Mouse (Mus musculus) midbrain, embryonic 13.5 days (tissue): Measurements from ENCODE around the gene Adgrg1. TPM values are rescaled to one million over a fixed set of nuclear protein-coding genes. Genes with fewer than 3 reads are reported as not detected.

ENCODE experiments used
- ATAC-seq: fragments of 200-750 bp; cut with Nextera tagmentation; 2 replicates; pipeline ENCODE4 v1.8.0; 2017; ENCODE audit warnings: mild to moderate bottlenecking, moderate TSS enrichment, moderate library complexity
- H3K27ac ChIP-seq: fragments of 300-500 bp; sonication (generic); 2 replicates; pipeline ENCODE4 v1.5.1; 2015; ENCODE audit warnings: inconsistent platforms, mild to moderate bottlenecking, moderate library complexity
- H3K27me3 ChIP-seq: fragments of 300-500 bp; sonication (generic); 2 replicates; pipeline ENCODE4 v1.6.1; 2015; ENCODE audit warnings: mild to moderate bottlenecking, inconsistent platforms
- H3K36me3 ChIP-seq: fragments of 300-500 bp; sonication (generic); 2 replicates; pipeline ENCODE4 v1.6.1; 2015; ENCODE audit warnings: mild to moderate bottlenecking, inconsistent platforms
- H3K4me1 ChIP-seq: fragments of 300-500 bp; sonication (generic); replicated peaks from 2 replicates; pipeline ENCODE4 v1.6.1; 2015; ENCODE audit warnings: inconsistent platforms
- H3K4me2 ChIP-seq: fragments of 300-500 bp; sonication (generic); replicated peaks from 2 replicates; pipeline ENCODE4 v1.6.1; 2015; ENCODE audit warnings: moderate library complexity, mild to moderate bottlenecking, inconsistent platforms
- H3K4me3 ChIP-seq: fragments of 300-500 bp; sonication (generic); replicated peaks from 2 replicates; pipeline ENCODE4 v1.5.1; 2015; ENCODE audit warnings: mild to moderate bottlenecking, inconsistent platforms
- H3K9ac ChIP-seq: fragments of 300-500 bp; sonication (generic); replicated peaks from 2 replicates; pipeline ENCODE4 v1.6.1; 2015; ENCODE audit warnings: mild to moderate bottlenecking, inconsistent platforms
- H3K9me3 ChIP-seq: fragments of 300-500 bp; sonication (generic); 2 replicates; pipeline ENCODE4 v1.6.1; 2016; ENCODE audit warnings: mild to moderate bottlenecking, inconsistent platforms
- whole genome bisulfite sequencing: fragments of 180-500 bp; shearing (Covaris S2); methylation state at CpG from one replicate; pipeline ENCODE4 v1.1.7; 2015; 5-methylcytosine and 5-hydroxymethylcytosine counted together
- polyA plus RNA-seq: library from polyadenylated mRNA; unstranded; fragments of >200 nt; fragmentation: Nextera tagmentation; extraction: Ambion mirVana; gene quantifications from 2 replicates; pipeline ENCODE4 v1.2.1, GENCODE M21; 2015

Adgrg1 gene
- polyA plus RNA-seq, 1 experiment from 2014 or later, result 212 TPM

DNA sequence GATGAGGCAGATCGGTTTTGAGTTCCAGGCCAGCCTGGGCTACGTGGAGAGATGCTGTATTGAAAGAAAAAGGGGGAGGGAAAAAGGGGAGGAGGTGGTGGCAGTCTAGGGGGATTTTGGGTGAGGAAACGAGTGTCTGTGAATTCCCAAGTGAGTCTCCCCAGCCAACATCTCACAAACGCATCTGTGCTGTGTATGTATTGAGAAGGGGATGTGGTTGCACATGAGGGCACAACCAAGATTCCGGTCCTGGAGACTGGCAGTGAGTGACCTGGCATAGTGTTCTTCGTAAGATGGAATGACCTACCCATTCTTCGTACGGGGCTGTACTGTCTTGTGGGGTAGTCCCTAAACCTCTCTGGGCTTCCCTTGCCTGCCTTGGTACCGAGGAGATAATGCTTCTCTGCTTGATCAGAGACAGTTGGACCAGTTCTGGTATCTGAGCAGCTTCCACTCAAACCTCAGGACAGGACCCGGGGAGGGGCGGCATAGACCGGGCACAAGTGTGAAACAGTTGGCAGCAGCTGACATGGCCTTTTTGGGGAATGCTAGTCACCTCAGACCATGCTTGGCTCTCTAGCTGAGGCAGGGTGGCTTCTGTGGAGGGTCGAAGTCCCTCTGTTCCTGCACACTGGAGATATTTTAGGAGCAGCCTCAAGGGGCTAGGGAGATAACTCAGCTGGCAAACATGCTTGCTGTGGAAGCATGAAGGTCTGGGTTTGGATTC lies 4.2 kb downstream of the Adgrg1 start:
- Histone ChIP-seq H3K4me3 (no peak overlapping the region), H3K9ac (no peak overlapping the region), H3K27ac (peak overlapping the region; percentile 35), H3K36me3 (no peaks in the 10 kb centered on the region), H3K27me3 (peaks cover 7% of the 10 kb centered on the region; the same call in 1 of the 2 replicates), H3K9me3 (no peaks in the 10 kb centered on the region), H3K4me2 (no peak overlapping the region), H3K4me1 (peaks cover 56% of the 10 kb centered on the region)
- WGBS, result 73% methylated on average over 13 of the region's 13 CpGs
- no peak for ATAC-seq

DNA sequence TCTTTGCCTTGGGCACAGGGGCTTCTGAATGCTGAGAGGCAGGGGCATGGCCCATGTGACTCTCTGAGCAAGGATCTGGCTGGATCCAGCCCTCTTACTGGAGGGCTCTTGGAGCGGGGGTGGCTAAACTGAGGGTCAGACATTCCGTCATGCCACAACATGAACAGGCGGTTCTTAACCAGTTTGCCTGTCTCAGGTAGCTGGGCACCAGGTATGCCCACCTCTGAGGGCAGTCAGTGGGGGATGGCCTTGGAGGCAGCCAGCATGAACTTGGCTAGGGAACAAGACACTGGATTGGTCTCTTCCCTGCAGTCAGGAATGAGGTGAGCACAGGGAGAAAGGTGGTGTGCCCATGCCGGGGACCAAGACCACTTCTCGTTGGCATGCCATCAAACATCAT lies 5.6 kb downstream of the Adgrg1 start:
- WGBS, result 95% methylated on average over 5 of the region's 5 CpGs
- no peak overlapping the region for H3K4me3 ChIP-seq
- no peak overlapping the region for H3K9ac ChIP-seq
- no peak overlapping the region for H3K27ac ChIP-seq
- no peak overlapping the region for H3K4me2 ChIP-seq
- no peaks in the 10 kb centered on the region for H3K36me3 ChIP-seq
- peaks cover 70% of the 10 kb centered on the region for H3K4me1 ChIP-seq
- peaks cover 7% of the 10 kb centered on the region; the same call in 1 of the 2 replicates for H3K27me3 ChIP-seq
- no peaks in the 10 kb centered on the region for H3K9me3 ChIP-seq
- no peak for ATAC-seq

DNA sequence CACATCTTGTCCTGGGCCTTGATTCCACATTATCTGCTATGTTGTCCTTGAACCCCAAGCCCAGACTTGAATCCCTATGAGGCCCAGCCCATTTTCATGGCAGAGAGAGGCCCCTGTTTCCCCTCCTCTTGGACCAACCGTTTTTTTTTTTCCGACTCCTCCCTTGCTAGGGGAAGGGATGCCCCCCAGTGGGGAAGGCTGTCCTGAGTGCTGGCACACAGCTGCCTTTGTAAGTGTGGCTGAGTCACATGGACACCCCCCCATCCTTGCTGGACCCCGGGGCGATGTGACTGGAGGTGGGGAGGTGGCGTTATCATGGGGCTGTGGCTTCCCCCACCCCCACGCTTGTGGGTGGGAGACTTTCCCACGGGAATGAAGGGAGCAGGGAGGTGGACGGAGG lies 6.4 kb downstream of the Adgrg1 start:
- no peak overlapping the region for H3K4me3 ChIP-seq
- WGBS, result 65% methylated on average over 8 of the region's 8 CpGs
- H3K4me1 ChIP-seq, result peaks cover 74% of the 10 kb centered on the region
- H3K9ac ChIP-seq, result no peak overlapping the region
- H3K9me3 ChIP-seq, result no peaks in the 10 kb centered on the region
- 0 out of 2 replicates have a peak overlapping the region, but pooled peaks have one; percentile 67 for H3K27ac ChIP-seq
- no peak overlapping the region for H3K4me2 ChIP-seq
- no peaks in the 10 kb centered on the region for H3K36me3 ChIP-seq
- H3K27me3 ChIP-seq, result peaks cover 7% of the 10 kb centered on the region; the same call in 1 of the 2 replicates
- no peak for ATAC-seq

DNA sequence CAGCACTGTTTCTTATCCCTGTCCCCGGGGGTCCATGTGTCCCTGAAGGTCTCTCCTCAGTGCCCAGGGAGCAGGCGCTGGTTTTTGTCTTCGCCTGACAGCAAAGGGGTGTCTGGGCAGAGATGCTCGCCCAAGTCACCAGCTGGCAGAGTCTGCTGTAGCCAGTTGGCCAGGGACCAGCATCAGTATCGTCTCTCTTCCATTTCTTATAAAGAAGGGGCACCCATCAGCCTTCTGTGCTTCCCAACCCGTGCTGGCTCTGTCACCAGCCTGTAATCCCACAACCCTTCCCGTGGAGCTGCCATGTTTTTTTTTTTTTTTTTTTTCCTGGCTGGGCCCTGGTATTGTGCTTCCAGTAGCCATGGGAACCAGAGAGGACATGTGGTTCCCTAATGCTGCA lies 7.3 kb downstream of the Adgrg1 start:
- Histone ChIP-seq H3K4me1 (peaks cover 79% of the 10 kb centered on the region), H3K36me3 (no peaks in the 10 kb centered on the region), H3K27me3 (0 out of 2 replicates have a peak, but pooled peaks cover under 1% of the 10 kb centered on the region), H3K4me3 (no peak overlapping the region), H3K4me2 (no peak overlapping the region), H3K9ac (no peak overlapping the region), H3K9me3 (no peaks in the 10 kb centered on the region), H3K27ac (peak overlapping the region; percentile 67)
- 42% methylated on average over 7 of the region's 7 CpGs for WGBS
- ATAC-seq, result peak; percentile 10; the same call in 1 of the 2 replicates

- Histone ChIP-seq H3K4me1 (peaks cover 75% of the 10 kb centered on the region), H3K9ac (no peak overlapping the region), H3K4me2 (no peak overlapping the region), H3K27ac (peak overlapping the region; percentile 70), H3K4me3 (no peak overlapping the region), H3K9me3 (no peaks in the 10 kb centered on the region), H3K36me3 (no peaks in the 10 kb centered on the region), H3K27me3 (no peaks in the 10 kb centered on the region)
- no peak for ATAC-seq
- WGBS, result 25% methylated on average over 5 of the region's 5 CpGs
Observed at GRCm38 (mm10) chr8:94983146-94983545, 8.6 kb downstream of the Adgrg1 start.

DNA sequence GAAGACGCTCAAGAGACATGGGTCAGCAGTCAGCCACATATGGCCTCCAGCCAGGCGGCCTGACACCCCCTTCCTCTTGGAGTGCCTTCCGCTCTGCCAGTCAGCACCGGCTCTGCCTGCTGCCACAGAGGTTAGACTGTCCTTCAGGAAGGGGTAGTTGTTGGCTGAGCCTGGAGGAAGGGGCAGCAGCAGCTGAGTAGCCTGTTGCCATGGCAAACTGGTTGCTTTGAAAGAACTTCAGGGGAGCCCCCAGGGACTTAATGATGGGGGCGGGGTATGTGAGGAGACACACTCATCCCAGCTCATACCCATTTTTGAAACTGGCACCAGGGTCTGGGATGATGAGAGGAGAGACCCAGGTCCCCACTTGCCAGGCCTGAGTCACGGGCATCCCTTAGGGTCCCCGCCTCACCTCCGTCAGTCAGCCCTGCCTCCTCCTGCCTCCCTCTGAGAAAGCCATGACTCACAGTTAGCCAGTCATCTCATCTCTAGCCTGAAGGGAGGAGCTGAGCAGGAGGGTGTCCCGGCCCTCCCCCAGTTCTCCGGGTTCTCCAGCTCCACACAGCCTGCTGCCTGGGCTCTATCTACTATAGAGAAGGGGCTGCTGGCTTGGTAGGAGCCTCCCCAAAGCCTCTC lies 9.4 kb downstream of the Adgrg1 start:
- 7% methylated on average over 10 of the region's 10 CpGs for WGBS
- Histone ChIP-seq H3K4me2 (peak overlapping the region; percentile 39), H3K36me3 (no peaks in the 10 kb centered on the region), H3K27ac (peak overlapping the region; percentile 70), H3K27me3 (no peaks in the 10 kb centered on the region), H3K9me3 (no peaks in the 10 kb centered on the region), H3K9ac (peak overlapping the region; percentile 43), H3K4me3 (no peak overlapping the region), H3K4me1 (peaks cover 67% of the 10 kb centered on the region)
- peak; percentile 70 for ATAC-seq

DNA sequence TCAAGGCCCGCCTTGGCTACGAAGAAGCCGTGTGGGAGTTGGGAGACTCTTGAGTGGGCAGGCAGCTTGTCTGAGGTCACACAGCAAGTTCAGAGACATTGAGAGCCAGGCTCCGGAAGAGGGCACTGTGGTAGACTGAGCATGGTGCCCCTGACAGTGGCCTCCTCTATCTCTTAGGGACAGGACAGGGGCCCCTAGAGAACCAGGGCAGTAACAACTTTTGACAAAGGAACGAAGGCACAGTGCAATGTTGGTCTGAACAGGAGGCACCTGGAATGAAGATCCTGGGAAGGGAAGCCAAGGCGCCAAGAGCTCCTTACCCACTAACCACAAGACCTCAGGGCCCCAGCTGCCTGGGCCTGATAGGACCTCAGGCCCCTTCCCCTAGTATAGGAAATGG lies 10.5 kb downstream of the Adgrg1 start:
- Histone ChIP-seq H3K4me2 (no peak overlapping the region), H3K9me3 (no peaks in the 10 kb centered on the region), H3K27me3 (no peaks in the 10 kb centered on the region), H3K4me1 (peaks cover 67% of the 10 kb centered on the region), H3K4me3 (no peak overlapping the region), H3K9ac (no peak overlapping the region), H3K27ac (peak overlapping the region; percentile 70; the same call in 1 of the 2 replicates), H3K36me3 (no peaks in the 10 kb centered on the region)
- 93% methylated on average over 6 of the region's 6 CpGs for WGBS
- no peak for ATAC-seq

DNA sequence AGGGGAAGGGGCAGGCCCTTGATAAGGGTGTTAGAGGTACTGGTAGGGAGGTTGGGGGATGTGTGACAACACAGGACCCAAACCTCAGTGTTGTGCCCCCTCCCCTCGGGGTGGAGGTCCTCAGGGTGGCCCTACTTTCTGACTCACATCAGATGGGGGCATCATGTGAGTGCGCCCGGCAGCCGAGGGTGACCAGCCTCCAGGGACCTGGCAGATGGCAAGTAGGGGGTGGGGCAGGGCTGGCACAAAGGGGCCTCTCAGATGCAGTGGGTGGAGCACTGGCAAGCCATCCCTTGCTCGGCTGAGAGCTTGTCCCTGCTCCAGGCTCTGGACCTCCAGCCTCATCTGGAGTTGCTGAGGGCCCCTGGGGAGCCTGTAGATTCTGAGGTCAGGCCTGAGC lies 12.1 kb downstream of the Adgrg1 start:
- 44% methylated on average over 5 of the region's 5 CpGs for WGBS
- Histone ChIP-seq H3K9me3 (no peaks in the 10 kb centered on the region), H3K36me3 (no peaks in the 10 kb centered on the region), H3K27me3 (no peaks in the 10 kb centered on the region), H3K9ac (no peak overlapping the region), H3K4me3 (no peak overlapping the region), H3K27ac (no peak overlapping the region), H3K4me2 (peak overlapping the region; percentile 7; the same call in 1 of the 2 replicates), H3K4me1 (peaks cover 69% of the 10 kb centered on the region)
- no peak for ATAC-seq

- Histone ChIP-seq H3K27ac (no peak overlapping the region), H3K9me3 (no peaks in the 10 kb centered on the region), H3K27me3 (no peaks in the 10 kb centered on the region), H3K36me3 (no peaks in the 10 kb centered on the region), H3K4me3 (no peak overlapping the region), H3K4me1 (peaks cover 69% of the 10 kb centered on the region), H3K9ac (no peak overlapping the region), H3K4me2 (no peak overlapping the region)
- 84% methylated on average over 7 of the region's 7 CpGs for WGBS
- no peak for ATAC-seq
Observed at GRCm38 (mm10) chr8:94987553-94987952, 13.0 kb downstream of the Adgrg1 start.

DNA sequence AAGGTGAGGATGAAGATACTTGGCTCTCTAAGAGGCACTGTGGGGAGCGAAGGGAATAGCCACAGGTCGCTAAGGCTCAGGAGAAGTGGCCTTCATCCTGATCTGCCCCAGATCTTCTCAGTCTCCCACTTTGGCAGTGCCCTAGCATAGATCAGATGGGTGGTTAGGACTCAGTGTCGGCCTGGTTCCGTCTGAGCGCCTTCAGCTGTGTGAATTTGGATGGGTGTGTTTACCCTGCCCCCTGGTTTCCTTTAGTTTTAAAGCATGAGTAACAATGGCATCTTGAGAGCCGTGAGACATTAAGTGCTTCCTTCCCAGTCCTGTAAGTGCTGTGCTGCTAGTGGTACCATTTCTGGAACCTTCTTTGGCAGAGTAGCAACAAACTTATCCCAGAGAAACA lies 14.1 kb downstream of the Adgrg1 start:
- Histone ChIP-seq H3K9me3 (no peaks in the 10 kb centered on the region), H3K27me3 (no peaks in the 10 kb centered on the region), H3K4me2 (no peak overlapping the region), H3K27ac (no peak overlapping the region), H3K9ac (no peak overlapping the region), H3K4me1 (peaks cover 69% of the 10 kb centered on the region), H3K36me3 (no peaks in the 10 kb centered on the region), H3K4me3 (no peak overlapping the region)
- WGBS, result 84% methylated on average over 6 of the region's 6 CpGs
- no peak for ATAC-seq

- Histone ChIP-seq H3K9me3 (no peaks in the 10 kb centered on the region), H3K4me1 (peaks cover 62% of the 10 kb centered on the region), H3K27ac (no peak overlapping the region), H3K4me3 (no peak overlapping the region), H3K36me3 (no peaks in the 10 kb centered on the region), H3K27me3 (no peaks in the 10 kb centered on the region), H3K9ac (no peak overlapping the region), H3K4me2 (no peak overlapping the region)
- no peak for ATAC-seq
- WGBS, result 91% methylated on average over 4 of the region's 4 CpGs
Observed at GRCm38 (mm10) chr8:94989711-94990110, 15.2 kb downstream of the Adgrg1 start.

- Histone ChIP-seq H3K27ac (0 out of 2 replicates have a peak overlapping the region, but pooled peaks have one; percentile 96), H3K9me3 (no peaks in the 10 kb centered on the region), H3K27me3 (no peaks in the 10 kb centered on the region), H3K36me3 (no peaks in the 10 kb centered on the region), H3K9ac (no peak overlapping the region; the same call in 1 of the 2 replicates), H3K4me2 (no peak overlapping the region), H3K4me1 (peaks cover 53% of the 10 kb centered on the region), H3K4me3 (no peak overlapping the region)
- 77% methylated on average over 11 of the region's 11 CpGs for WGBS
- ATAC-seq, result no peak
Observed at GRCm38 (mm10) chr8:94990598-94991453, 16.3 kb downstream of the Adgrg1 start.
